Mouse (Mus musculus): ENCODE measurements around the gene 3110082I17Rik.
A peak's percentile ranks its signal among the peaks of the same experiment; 100 is the strongest.
"Not testable (repeated sequence)": the region's sequence is repeated elsewhere in the genome, so short reads cannot be mapped to it uniquely, and the experiment has no call there.

The 3110082I17Rik gene

DNA sequence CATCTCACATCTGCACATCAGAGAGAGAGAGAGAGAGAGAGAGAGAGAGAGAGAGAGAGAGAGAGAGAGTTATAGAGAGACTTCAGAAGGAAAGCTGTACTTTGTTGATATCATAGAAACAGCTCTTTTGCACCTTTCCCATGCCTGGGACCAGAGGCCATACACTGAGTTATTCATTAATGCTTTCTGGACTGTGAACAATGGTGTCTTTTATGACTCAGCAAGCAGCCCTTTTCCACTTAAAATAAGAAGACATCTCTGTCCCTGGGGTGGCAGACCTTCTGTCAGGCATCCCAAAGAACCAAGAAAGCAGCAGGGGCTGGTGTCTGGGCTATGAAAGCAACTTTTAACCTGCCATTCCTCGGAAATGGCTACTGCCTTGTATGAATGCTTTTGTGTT is 113.1 kb downstream of the 3110082I17Rik start:
- no peak for DNase-seq

DNA sequence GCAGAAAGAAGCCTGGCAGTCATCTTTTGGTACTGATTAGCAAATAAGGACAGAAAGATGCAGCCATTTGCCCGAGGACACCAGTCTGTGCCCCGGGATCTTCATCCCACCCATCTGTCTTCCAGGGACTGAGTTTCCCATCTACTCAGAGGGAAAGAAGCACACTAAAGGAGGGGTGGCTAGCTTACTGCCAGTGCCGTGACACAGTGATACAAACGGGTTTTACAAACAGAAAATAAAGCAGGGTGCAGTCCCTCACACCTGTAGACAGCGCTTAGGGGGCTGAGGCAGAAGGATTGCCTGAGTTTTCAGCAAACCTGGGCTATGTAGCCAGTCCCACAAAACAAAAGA is 115.0 kb downstream of the 3110082I17Rik start:
- no peak for DNase-seq

GRCm38 (mm10) chr5:139344687-139345363 is 115.5 kb downstream of the 3110082I17Rik start:
- DNase-seq, result peak; percentile 88

- peak; percentile 68 for DNase-seq
These were observed 116.2 kb downstream of the 3110082I17Rik start for GRCm38 (mm10) chr5:139344021-139344686.

GRCm38 (mm10) chr5:139338891-139339290 is 121.4 kb downstream of the 3110082I17Rik start:
- DNase-seq, result no peak

- DNase-seq, result no peak
These were observed 121.9 kb downstream of the 3110082I17Rik start for GRCm38 (mm10) chr5:139338403-139338802.

GRCm38 (mm10) chr5:139337826-139338370 is 122.4 kb downstream of the 3110082I17Rik start:
- no peak for DNase-seq

DNA sequence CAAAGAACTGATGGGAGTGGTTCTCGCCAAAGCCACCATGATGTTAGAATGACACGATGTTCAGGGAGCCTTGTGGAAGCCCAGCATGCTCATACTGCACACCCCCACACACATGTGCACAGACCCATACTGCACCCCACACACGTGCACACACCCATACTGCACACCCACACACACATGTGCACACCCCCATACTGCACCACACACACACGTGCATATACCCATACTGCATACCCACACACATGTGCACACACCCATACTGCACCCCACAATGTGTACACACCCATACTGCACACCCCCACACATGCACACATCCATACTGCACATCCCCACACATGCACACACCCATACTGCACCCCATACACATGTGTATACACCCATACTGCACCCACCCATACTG is 124.7 kb downstream of the 3110082I17Rik start:
- DNase-seq, result no peak

DNA sequence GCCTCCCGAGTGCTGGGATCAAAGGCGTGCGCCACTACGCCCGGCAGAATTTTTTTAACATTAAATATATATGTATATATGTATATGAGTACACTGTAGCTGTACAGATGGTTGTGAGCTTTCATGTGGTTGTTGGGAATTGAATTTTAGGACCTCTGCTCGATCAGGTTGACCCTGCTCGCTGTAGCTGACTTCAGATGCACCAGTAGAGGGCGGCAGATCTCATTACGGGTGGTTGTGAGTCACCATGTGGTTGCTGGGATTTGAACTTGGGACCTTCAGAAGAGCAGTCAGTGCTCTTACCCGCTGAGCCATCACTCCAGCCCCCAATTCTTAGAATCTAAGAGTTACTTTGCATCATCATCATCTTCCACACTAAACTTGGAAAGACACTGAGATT is 125.9 kb downstream of the 3110082I17Rik start:
- not testable (repeated sequence) for DNase-seq

- no peak for DNase-seq
These were observed 126.9 kb downstream of the 3110082I17Rik start for GRCm38 (mm10) chr5:139333301-139334013.

GRCm38 (mm10) chr5:139332590-139333272 is 127.6 kb downstream of the 3110082I17Rik start:
- no peak for DNase-seq

DNA sequence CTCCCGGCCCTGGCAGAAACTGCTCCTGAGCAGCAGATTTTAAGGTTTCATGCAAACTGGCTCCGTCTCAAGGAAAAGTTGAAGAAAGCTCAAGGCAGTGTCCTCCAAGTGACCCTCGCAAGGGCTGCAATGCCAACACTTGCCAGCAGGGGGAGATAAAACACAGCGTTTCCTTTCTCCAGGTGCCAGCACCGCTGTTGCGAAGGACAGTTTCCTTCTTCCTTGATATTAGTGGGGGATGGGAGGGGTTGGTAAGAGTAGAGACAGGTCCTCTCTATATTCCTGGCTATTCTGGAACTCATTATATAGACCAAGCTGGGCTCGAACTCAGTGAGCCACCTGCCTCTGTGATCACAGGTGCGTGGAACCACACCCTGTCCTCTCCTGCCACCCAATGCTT is 128.6 kb downstream of the 3110082I17Rik start:
- DNase-seq, result peak; percentile 61

GRCm38 (mm10) chr5:139330766-139331165 is 129.6 kb downstream of the 3110082I17Rik start:
- no peak for DNase-seq

GRCm38 (mm10) chr5:139327634-139328020 is 132.7 kb downstream of the 3110082I17Rik start:
- DNase-seq, result no peak

- DNase-seq, result no peak
These were observed 133.2 kb downstream of the 3110082I17Rik start for GRCm38 (mm10) chr5:139326986-139327633.

DNA sequence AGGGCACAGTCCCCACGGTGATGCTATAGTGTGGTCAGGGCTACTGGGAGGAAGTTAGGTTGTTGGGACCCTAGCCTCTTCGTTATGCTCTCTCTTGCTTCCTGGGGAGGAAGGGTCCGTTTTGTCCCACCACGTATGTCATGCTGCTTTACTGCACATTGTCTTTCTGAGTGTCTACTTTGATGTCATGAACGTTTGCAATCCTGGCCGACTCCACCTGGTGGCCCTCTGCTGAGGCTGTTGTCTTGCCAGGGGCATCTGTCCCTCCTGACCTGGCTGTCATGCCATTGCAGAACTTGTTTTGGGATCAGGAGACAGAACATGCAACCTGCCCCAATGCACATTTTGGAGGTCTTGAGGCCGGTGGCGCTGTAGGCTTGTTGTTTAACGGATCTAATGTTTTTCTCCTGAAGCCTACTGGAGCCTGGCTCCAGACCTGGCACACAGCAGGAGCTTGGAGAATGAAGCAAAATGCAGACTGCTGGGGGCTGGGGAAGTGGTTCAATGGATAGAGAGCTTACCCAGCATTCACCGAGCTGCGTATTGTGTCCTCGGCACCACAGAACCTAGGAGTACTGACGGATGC is 134.1 kb downstream of the 3110082I17Rik start:
- no peak for DNase-seq

DNA sequence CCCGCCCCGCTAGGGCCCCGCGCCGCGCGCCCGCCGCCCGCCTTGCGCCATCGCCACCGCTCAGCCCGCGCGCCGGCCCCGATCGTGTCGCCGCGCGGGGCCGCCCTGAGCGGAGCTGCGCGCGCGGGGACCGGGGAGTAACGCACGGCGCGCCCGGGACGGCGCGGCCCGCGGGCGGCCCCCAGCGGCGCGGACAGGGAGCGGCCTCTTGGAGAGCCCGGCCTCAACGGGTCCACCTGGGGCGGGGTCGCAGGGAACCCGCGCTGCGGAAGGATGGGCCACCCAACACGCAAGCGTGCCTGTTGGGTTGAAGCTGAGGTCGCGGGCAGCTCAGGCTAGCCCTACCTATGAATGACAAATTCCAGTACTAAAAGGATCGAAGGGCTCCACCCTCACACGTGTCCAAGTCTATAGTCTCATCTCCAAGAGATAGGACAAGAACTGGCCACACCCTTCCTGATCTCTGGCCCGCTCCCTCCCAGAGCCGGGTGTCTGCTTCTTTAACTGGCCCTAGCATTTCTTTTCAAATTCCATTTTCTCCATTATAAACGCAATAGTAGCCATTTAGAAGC is 134.8 kb downstream of the 3110082I17Rik start, which contains the start of gene Adap1:
TSS of gene Adap1 (minus strand) at position 228 of the 572 bp plus-strand sequence.
- peak; percentile 77 for DNase-seq

DNA sequence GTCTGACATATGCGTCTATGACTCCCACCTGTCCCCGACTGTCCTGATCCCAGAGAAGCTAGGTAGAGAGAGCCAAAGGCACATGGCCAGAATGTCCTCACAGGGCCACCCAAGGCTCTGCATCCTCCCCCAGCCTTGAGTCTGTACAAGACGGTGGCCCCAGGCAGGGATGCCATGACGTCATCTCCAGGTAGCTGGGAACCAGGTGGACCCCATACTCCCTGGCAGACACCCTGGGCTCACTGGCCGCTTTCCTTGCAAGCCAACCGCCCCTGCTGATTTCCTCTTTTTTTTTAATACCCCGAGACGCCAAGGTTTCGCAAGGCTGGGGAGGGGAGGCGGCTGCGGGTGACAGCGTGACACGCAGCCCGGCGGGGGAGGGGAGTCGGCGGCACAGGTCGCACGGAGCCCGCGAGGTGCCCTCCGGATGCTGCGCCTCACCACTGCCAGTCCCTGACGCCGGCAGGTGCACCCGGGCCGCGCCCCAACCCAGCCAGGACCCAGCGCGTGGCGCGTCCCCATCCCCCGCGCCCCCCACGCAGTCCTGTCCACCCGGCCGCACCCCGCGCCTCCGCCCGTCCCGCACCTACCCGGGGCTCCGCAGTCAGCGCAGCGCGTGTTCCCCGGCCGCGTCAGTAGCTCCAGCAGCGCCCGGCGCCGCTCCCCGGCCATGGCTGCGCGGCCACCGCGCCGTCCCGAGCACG is 135.5 kb downstream of the 3110082I17Rik start:
- DNase-seq, result peak; percentile 60

- DNase-seq, result peak; percentile 64
These were observed 136.3 kb downstream of the 3110082I17Rik start for GRCm38 (mm10) chr5:139324045-139324491.

DNA sequence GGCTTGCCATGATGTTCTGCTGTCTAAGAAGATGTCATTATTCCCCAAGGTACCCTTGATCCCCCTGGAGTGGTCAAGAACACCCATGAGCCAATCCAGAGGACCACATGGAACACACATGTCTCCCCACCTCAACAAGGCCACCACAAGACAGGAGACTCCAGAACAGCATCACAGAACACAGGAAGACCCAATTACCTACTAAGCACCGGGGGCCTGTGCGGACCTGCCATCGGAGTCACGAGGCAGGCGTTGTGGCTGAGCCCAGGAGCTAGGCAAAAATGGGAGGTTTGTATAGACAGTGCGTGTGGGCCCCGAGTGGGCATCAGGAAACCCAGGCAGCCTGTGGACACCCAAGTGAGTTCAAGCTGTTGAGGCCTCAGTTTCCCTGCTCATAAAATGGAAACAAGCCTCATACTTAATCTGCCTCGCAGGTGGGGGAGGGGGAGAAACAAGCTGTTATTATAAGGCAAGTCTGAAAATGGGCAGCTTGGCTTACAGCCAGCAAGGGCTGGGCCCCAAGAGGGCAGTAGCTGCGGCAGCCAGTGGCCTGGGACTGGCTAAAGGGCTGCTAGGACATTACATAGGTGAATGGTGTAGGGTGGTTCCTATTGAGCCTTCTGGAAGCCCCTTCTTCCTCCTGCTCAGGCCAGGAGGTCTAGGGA is 136.9 kb downstream of the 3110082I17Rik start:
- DNase-seq, result no peak

All from right cerebral cortex, postnatal 25 days (tissue).